Mouse (Mus musculus): ENCODE data around the gene Mvb12a.

Mvb12a gene

DNA sequence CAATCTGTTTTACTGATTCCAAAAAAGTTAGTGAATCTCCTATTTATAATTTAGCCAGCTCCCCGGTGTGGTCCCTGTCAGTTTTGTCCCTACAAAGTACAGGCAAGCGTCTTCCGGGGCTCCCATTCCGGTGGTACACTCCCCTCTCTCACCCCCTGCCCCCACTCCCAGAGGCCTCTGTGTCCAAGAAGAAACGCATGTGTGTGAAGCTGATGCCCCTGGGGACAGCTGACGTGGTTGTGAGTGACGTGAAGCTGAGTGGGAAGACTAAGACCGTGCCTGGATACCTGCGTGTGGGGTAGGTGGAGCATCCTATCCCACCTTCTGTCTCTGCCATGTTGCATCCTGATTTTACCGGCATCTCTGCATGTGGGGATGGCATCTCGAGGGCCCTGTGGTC, 2.3 kb downstream of the Mvb12a start:
- POLR2A ChIA-PET, result interaction anchor here in 1 of 4 experiments (0.6 to 1.2 kb wide), 2 partner anchors 13 to 81 kb away, joined by 3 read pairs; no protein-coding TSS in a partner anchor
- CTCF ChIA-PET, result no interaction called here

DNA sequence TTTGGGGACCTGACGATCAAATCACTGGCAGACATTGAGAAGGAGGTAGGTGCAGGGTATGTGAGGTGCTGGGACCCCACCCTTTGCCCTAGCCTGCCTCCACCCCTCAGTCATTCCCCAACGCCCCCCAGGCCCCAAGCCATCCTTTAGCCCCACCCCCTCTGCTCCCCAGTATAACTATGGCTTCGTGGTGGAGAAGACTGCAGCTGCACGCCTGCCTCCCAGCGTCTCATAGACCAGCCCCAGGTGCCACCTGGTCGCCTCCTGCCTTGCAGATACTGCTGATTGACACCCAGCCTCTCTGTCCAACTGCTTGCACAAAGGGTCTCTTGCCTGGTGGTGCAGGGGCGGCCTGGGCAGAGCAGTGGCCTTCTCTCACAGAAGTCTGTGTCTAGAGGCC, 4.9 kb downstream of the Mvb12a start:
- POLR2A ChIA-PET, result no interaction called here
- CTCF ChIA-PET, result interaction anchor here in 1 of 4 experiments (0.9 kb wide), 1 partner anchor 13 kb away, joined by 5 read pairs; no protein-coding TSS in a partner anchor

- CTCF ChIA-PET, result interaction anchor here in 3 of 4 experiments (0.6 to 1.1 kb wide), 4 partner anchors 12 to 149 kb away, joined by 3 to 7 read pairs (median 3); partner anchors contain the start of gene Colgalt1 (in 1 of the 3)
- POLR2A ChIA-PET, result interaction anchor here in 2 of 4 experiments (0.6 to 1.5 kb wide), 6 partner anchors 8 to 21 kb away, joined by 3 to 9 read pairs (median 4); partner anchors contain the start of genes Tmem221 (in 2 of the 2) and Slc27a1 (in 1 of the 2)
Measured at GRCm38 (mm10) chr8:71550754-71551153, 8.0 kb downstream of the Mvb12a start.

DNA sequence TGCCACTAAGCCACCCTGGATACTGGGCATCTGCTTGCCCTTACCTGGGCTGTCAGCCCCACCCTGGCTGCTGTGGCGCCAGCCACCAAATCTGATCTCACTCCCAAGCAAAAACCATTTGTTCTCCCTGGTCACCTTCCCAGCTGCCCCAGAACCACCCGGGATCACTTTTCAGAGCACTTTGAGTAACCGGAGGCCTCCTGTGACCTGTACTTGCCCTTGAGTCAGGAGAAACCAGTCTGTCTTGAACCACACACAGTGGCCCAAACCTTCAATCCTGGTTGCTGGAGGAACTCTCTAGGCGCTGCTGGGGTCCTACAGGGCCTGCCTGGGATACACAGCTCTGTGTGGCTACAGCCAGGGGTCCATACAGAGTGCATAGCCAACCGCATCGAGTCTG, 10.0 kb downstream of the Mvb12a start:
- CTCF ChIA-PET, result interaction anchor here in 2 of 4 experiments (0.5 to 1.7 kb wide), 2 partner anchors 58 to 77 kb away, joined by 6 to 7 read pairs; no protein-coding TSS in a partner anchor
- POLR2A ChIA-PET, result interaction anchor here in 2 of 4 experiments (0.6 to 5.2 kb wide), 8 partner anchors 9 to 745 kb away, joined by 3 to 25 read pairs (median 4); partner anchors contain the start of genes Slc27a1 (in 2 of the 2) and Mvb12a (in 1 of the 2)

DNA sequence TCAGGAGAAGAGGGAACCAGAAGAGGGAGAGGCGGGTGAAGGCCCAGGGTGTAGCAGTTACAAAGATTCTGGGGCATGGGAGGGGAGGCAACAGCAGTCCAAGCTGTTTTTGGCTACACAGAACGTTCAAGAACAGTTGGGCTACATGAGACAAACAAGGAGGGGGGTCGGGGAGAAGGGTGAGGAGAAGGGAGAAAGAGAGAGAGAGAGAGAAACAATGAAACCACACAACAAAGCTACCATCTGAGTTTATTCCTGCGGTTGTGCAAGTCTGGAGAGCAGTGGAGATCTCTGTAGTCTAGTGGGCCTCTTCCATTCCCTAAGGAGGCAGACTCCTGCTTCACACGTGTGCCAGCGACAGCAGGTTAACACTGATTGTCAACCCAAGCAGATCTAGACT, 11.3 kb downstream of the Mvb12a start:
- ChIA-PET CTCF (interaction anchor here in 2 of 4 experiments (1.0 to 1.7 kb wide), 4 partner anchors 11 to 75 kb away, joined by 3 to 15 read pairs (median 5); partner anchors contain the start of gene Mvb12a (in 1 of the 2)), POLR2A (interaction anchor here in 3 of 4 experiments (0.8 to 5.2 kb wide), 12 partner anchors 11 to 122 kb away, joined by 3 to 25 read pairs (median 3); partner anchors contain the start of genes Jak3 (in 1 of the 3), Mvb12a (in 1 of the 3) and Slc27a1 (in 1 of the 3))

- POLR2A ChIA-PET, result interaction anchor here in 2 of 4 experiments (0.9 to 5.2 kb wide), 7 partner anchors 12 to 121 kb away, joined by 3 to 25 read pairs (median 4); partner anchors contain the start of genes Ccdc194 (in 1 of the 2), Jak3 (in 1 of the 2), Mvb12a (in 1 of the 2) and Slc27a1 (in 1 of the 2)
- CTCF ChIA-PET, result interaction anchor here in 3 of 4 experiments (1.0 to 1.6 kb wide), 4 partner anchors 36 to 177 kb away, joined by 3 to 15 read pairs (median 4); no protein-coding TSS in a partner anchor
Measured at GRCm38 (mm10) chr8:71554644-71555043, 11.9 kb downstream of the Mvb12a start.

- ChIA-PET CTCF (interaction anchor here (0.6 to 2.4 kb wide), 43 partner anchors 10 to 713 kb away, joined by 3 to 34 read pairs (median 4); partner anchors contain the start of genes Slc27a1 (in 2 of the 4), Abhd8 (in 1 of the 4), Colgalt1 (in 1 of the 4) and Fcho1 (in 1 of the 4)), POLR2A (interaction anchor here (0.5 to 3.3 kb wide), 70 partner anchors 8 to 719 kb away, joined by 3 to 66 read pairs (median 4); partner anchors contain the start of genes Colgalt1 (in 3 of the 4), Mvb12a (in 3 of the 4), Pgls (in 3 of the 4) and Slc27a1 (in 2 of the 4))
Measured at GRCm38 (mm10) chr8:71558071-71558957, 15.6 kb downstream of the Mvb12a start, which contains the start of gene Tmem221. Tmem221 (minus strand) TSS chr8:71558871.

GRCm38 (mm10) chr8:71558958-71559690, 16.4 kb downstream of the Mvb12a start:
- CTCF ChIA-PET, result interaction anchor here (0.6 to 2.4 kb wide), 52 partner anchors 10 to 714 kb away, joined by 3 to 34 read pairs (median 4); partner anchors contain the start of genes Slc27a1 (in 2 of the 4), Abhd8 (in 1 of the 4), Colgalt1 (in 1 of the 4) and Fcho1 (in 1 of the 4)
- POLR2A ChIA-PET, result interaction anchor here (0.5 to 3.3 kb wide), 79 partner anchors 9 to 720 kb away, joined by 3 to 66 read pairs (median 4); partner anchors contain the start of genes Colgalt1 (in 3 of the 4), Mvb12a (in 3 of the 4), Pgls (in 3 of the 4) and Slc27a1 (in 2 of the 4)

- ChIA-PET CTCF (interaction anchor here (0.6 to 4.0 kb wide), 11 partner anchors 10 to 679 kb away, joined by 3 to 40 read pairs (median 6); partner anchors contain the start of genes Colgalt1 (in 1 of the 4), Fcho1 (in 1 of the 4), Pgls (in 1 of the 4) and Slc27a1 (in 1 of the 4)), POLR2A (interaction anchor here in 2 of 4 experiments (0.6 to 3.3 kb wide), 16 partner anchors 9 to 219 kb away, joined by 3 to 66 read pairs (median 9); partner anchors contain the start of genes Slc27a1 (in 2 of the 2), Babam1 (in 1 of the 2), Colgalt1 (in 1 of the 2) and Fam129c (in 1 of the 2))
Measured at GRCm38 (mm10) chr8:71560071-71560470, 17.3 kb downstream of the Mvb12a start.

DNA sequence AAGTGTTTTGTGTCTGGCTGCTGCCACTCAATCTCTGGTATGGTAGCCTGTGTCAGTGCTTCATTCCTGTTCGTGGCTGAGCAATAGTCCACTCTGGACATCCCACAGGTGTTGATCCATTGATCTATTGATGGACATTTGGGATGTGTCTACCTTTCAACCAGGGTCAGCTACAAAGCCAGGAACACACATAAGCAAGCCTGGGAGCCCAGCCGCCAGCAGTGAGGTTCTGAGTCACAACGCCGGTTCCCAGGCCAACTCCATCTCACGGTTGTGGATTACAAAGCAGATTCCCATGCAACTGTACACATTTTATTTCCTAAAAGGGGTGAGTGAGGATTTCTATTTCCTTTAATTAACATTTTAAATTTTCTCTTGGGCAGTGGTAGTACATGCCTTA, 18.0 kb downstream of the Mvb12a start:
- POLR2A ChIA-PET, result interaction anchor here in 3 of 4 experiments (0.9 to 3.3 kb wide), 14 partner anchors 9 to 107 kb away, joined by 3 to 35 read pairs (median 6); partner anchors contain the start of gene Slc27a1 (in 1 of the 3)
- CTCF ChIA-PET, result interaction anchor here (0.6 to 4.0 kb wide), 41 partner anchors 9 to 679 kb away, joined by 3 to 40 read pairs (median 4); partner anchors contain the start of genes Fcho1 (in 2 of the 4), Mvb12a (in 2 of the 4), Pgls (in 2 of the 4) and Colgalt1 (in 1 of the 4)

DNA sequence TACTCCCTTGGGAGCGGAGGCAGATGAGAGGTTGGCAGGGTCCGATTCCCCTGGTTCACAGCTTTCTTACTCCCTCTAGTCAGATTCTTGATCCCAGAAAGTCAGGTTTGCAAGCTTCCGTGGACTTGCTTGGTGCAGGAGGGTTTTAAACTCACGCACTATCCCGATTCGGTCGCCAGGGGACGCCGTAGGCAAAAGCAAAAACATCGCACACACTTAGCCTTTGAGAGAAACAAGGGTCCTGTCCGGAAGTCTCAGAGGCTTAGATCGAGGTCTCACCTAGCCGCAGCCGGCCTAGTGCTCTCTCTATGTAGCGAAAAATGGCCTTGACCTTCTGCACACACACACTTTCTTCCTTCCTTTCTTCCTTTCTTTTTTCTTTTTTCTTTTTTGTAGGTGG, 18.7 kb downstream of the Mvb12a start:
- ChIA-PET CTCF (interaction anchor here (0.6 to 4.0 kb wide), 45 partner anchors 8 to 696 kb away, joined by 3 to 40 read pairs (median 4); partner anchors contain the start of genes Mvb12a (in 2 of the 4), Pgls (in 2 of the 4), Colgalt1 (in 1 of the 4) and Fcho1 (in 1 of the 4)), POLR2A (interaction anchor here in 3 of 4 experiments (0.8 to 2.3 kb wide), 12 partner anchors 9 to 110 kb away, joined by 3 to 12 read pairs (median 4); partner anchors contain the start of gene Unc13a (in 1 of the 3))

DNA sequence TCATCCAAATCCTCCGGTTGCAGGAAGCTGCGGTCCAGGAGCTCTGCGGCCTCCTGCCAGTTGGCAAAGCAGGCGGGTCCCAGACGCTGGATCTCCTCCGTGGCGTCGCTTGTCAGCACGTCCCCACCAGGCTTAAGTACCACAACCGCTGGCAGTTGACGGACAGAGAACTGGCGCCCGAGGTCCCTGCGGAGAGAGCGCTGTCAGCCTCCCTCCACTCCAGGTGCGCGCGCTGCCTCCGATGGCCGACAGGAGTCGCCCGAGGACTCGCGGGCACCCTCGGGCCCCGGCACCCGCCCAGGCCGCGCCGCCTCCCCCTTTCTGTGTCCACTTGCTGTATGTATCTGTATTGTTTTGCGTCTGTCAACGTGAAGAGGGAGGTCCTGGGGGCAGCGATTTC, 20.0 kb downstream of the Mvb12a start:
- ChIA-PET POLR2A (interaction anchor here in 3 of 4 experiments (0.6 to 2.3 kb wide), 12 partner anchors 8 to 123 kb away, joined by 3 to 10 read pairs (median 4); partner anchors contain the start of gene Mvb12a (in 2 of the 3)), CTCF (interaction anchor here (0.6 to 4.0 kb wide), 37 partner anchors 10 to 169 kb away, joined by 3 to 40 read pairs (median 4); partner anchors contain the start of genes Pgls (in 2 of the 4), Fcho1 (in 1 of the 4) and Mvb12a (in 1 of the 4))

DNA sequence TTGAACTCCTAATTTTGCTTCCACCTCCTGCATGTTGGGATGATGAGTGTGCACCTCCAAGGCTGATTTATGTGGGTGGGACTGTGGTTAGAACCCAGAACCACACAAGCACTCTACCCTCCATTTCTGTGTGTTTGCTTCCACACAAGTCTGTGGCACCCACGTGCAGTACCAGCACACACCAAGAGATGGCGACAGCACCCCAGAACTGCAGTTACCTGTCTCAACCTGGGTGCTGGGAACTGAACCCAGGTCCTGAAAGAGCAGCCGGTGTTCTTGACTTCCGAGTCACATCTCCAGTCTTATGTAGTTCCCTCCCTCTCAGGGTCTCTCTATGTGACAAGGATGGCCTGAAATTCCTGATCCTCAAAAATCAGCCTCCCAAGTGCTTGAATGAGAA, 21.3 kb downstream of the Mvb12a start:
- ChIA-PET CTCF (interaction anchor here in 3 of 4 experiments (0.5 to 4.0 kb wide), 6 partner anchors 16 to 102 kb away, joined by 3 to 40 read pairs (median 13); partner anchors contain the start of gene Pgls (in 1 of the 3)), POLR2A (interaction anchor here in 2 of 4 experiments (1.0 to 2.6 kb wide), 7 partner anchors 26 to 68 kb away, joined by 3 to 7 read pairs (median 4); no protein-coding TSS in a partner anchor)

DNA sequence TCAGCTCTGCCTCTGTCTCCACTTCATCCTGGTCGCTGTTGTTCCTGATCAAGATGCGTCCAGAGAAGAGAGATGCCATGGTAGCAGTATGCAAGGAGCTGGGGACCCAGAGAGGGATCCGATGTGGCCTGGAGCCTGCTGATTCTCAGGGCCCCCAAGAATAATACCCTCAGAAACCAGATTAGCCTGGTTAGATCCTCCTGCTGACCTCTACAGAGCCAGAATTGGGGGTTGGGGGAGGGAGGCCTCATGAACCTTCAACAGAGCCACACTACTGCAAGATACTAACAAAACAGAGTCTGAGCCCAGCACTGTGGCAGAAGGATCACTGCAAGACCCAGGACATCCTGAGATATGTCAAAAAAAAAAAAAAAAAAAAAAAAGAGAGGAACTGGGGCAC, 23.8 kb downstream of the Mvb12a start, which contains the start of gene Nxnl1:
Nxnl1 (minus strand) TSS at position 101 of the 400 bp plus-strand sequence.
- POLR2A ChIA-PET, result interaction anchor here in 1 of 4 experiments (0.9 to 2.6 kb wide), 4 partner anchors 14 to 99 kb away, joined by 3 to 7 read pairs (median 5); no protein-coding TSS in a partner anchor
- CTCF ChIA-PET, result interaction anchor here in 3 of 4 experiments (1.1 to 2.2 kb wide), 4 partner anchors 30 to 99 kb away, joined by 3 to 4 read pairs (median 4); no protein-coding TSS in a partner anchor

GRCm38 (mm10) chr8:71567587-71567986, 24.9 kb downstream of the Mvb12a start:
- ChIA-PET CTCF (interaction anchor here in 3 of 4 experiments (0.5 to 3.7 kb wide), 10 partner anchors 10 to 98 kb away, joined by 3 to 40 read pairs (median 4); partner anchors contain the start of gene Mvb12a (in 1 of the 3)), POLR2A (interaction anchor here (0.6 to 4.7 kb wide), 17 partner anchors 12 to 110 kb away, joined by 3 to 104 read pairs (median 34); partner anchors contain the start of genes Colgalt1 (in 2 of the 4), Pgls (in 2 of the 4), Jak3 (in 1 of the 4) and Unc13a (in 1 of the 4))
